Mouse (Mus musculus) heart, postnatal 14 days (tissue): ENCODE measurements around the gene Ptgs2. TPM values are rescaled to one million over a fixed set of nuclear protein-coding genes. Genes with fewer than 3 reads are reported as not detected.

ENCODE experiments used
- DNase-seq, 2 experiments: peaks; one replicate each; pipeline ENCODE4 v3.0.0; 2021 to 2022
- intact Hi-C: fragments of 180-260 bp; cut with DNase I; formaldehyde crosslinking; loops from one replicate; pipeline ENCODE4 v1.15.1; 2025
- long read RNA-seq, 2 experiments: library from polyadenylated mRNA; stranded (forward); transcript quantifications; one replicate each; pipeline ENCODE4 v2.0.0; 2021
- total RNA-seq, 2 experiments: library from RNA; stranded (reverse); gene quantifications; 2 replicates each; pipeline ENCODE4 v1.2.3; 2021

Gene Ptgs2
- total RNA-seq = under 1 TPM; 0.41 to 0.44 TPM
- long read RNA-seq, experiment 1 = 0 reads
- long read RNA-seq, experiment 2, full-length matches to known transcripts = 1 of 1 reads
- long read RNA-seq, experiment 2, partial matches to known transcripts = 0 of 1 reads
- long read RNA-seq, experiment 2, other reads (novel, unspliced or antisense) = 0 of 1 reads

- intact Hi-C loops = loop anchor here (10.0 kb wide), 1 partner anchor 245 kb away; no protein-coding TSS in a partner anchor
- DNase-seq = peak; percentile 19 to 29
Measured at GRCm38 (mm10) chr1:150099790-150100333, at the start of gene Ptgs2. TSS of gene Ptgs2 (plus strand) at chr1:150100031.

- DNase-seq = no peak
Measured at GRCm38 (mm10) chr1:150050256-150050655, 49.6 kb upstream of the Ptgs2 start.

GRCm38 (mm10) chr1:150065684-150066083, 34.1 kb upstream of the Ptgs2 start:
- intact Hi-C loops = no loop called here

More at GRCm38 (mm10) chr1:150050256-150050655, 49.6 kb upstream of the Ptgs2 start:
- intact Hi-C loops = no loop called here

GRCm38 (mm10) chr1:150072880-150073279, 27.0 kb upstream of the Ptgs2 start:
- DNase-seq = no peak
- intact Hi-C loops = no loop called here

More at GRCm38 (mm10) chr1:150065684-150066083, 34.1 kb upstream of the Ptgs2 start:
- DNase-seq = no peak

- intact Hi-C loops = no loop called here
- no peak for DNase-seq
Measured at GRCm38 (mm10) chr1:150074609-150075008, 25.2 kb upstream of the Ptgs2 start.

- intact Hi-C loops = no loop called here
- DNase-seq = no peak
Measured at GRCm38 (mm10) chr1:150089040-150089692, 10.7 kb upstream of the Ptgs2 start.

GRCm38 (mm10) chr1:150090229-150090628, 9.6 kb upstream of the Ptgs2 start:
- intact Hi-C loops = no loop called here
- DNase-seq = no peak

GRCm38 (mm10) chr1:150097036-150097435, 2.8 kb upstream of the Ptgs2 start:
- no peak for DNase-seq
- intact Hi-C loops = no loop called here

- no peak for DNase-seq
- intact Hi-C loops = no loop called here
Measured at GRCm38 (mm10) chr1:150097721-150098120, 2.1 kb upstream of the Ptgs2 start.

GRCm38 (mm10) chr1:150099374-150099773, 457 bp upstream of the Ptgs2 start:
- intact Hi-C loops = no loop called here
- no peak for DNase-seq

GRCm38 (mm10) chr1:150104228-150104720, 4.4 kb downstream of the Ptgs2 start:
- intact Hi-C loops = loop anchor here (10.0 kb wide), 1 partner anchor 249 kb away; no protein-coding TSS in a partner anchor
- no peak for DNase-seq

- intact Hi-C loops = loop anchor here (10.0 kb wide), 1 partner anchor 252 kb away; no protein-coding TSS in a partner anchor
- DNase-seq = no peak
Measured at GRCm38 (mm10) chr1:150106736-150107135, 6.9 kb downstream of the Ptgs2 start.

- intact Hi-C loops = loop anchor here (10.0 kb wide), 1 partner anchor 255 kb away; no protein-coding TSS in a partner anchor
- DNase-seq = no peak
Measured at GRCm38 (mm10) chr1:150109591-150109990, 9.8 kb downstream of the Ptgs2 start.

GRCm38 (mm10) chr1:150115352-150115751, 15.5 kb downstream of the Ptgs2 start:
- DNase-seq = no peak
- intact Hi-C loops = no loop called here

- intact Hi-C loops = no loop called here
- DNase-seq = no peak
Measured at GRCm38 (mm10) chr1:150118352-150118751, 18.5 kb downstream of the Ptgs2 start.

- no peak for DNase-seq
- intact Hi-C loops = no loop called here
Measured at GRCm38 (mm10) chr1:150125568-150125967, 25.7 kb downstream of the Ptgs2 start.

- intact Hi-C loops = no loop called here
Measured at GRCm38 (mm10) chr1:150130070-150130469, 30.2 kb downstream of the Ptgs2 start.

GRCm38 (mm10) chr1:150130586-150131275, 30.9 kb downstream of the Ptgs2 start:
- DNase-seq = no peak
- intact Hi-C loops = no loop called here

More at GRCm38 (mm10) chr1:150130070-150130469, 30.2 kb downstream of the Ptgs2 start:
- no peak for DNase-seq

GRCm38 (mm10) chr1:150135350-150135749, 35.5 kb downstream of the Ptgs2 start:
- intact Hi-C loops = no loop called here
- DNase-seq = no peak

GRCm38 (mm10) chr1:150139730-150140129, 39.9 kb downstream of the Ptgs2 start:
- intact Hi-C loops = no loop called here
- peak in 1 of 2 experiments; percentile 2 for DNase-seq

- intact Hi-C loops = no loop called here
- no peak for DNase-seq
Measured at GRCm38 (mm10) chr1:150141939-150142338, 42.1 kb downstream of the Ptgs2 start.
